Mouse (Mus musculus) embryo, embryonic 11.5 days (tissue): ENCODE results near the gene Cfap44.

Experiments used
- DNase-seq: peaks from one replicate; pipeline ENCODE4 v3.0.0-alpha.2; 2012; ENCODE audit warnings: low read depth, low spot score

Gene Cfap44

GRCm38 (mm10) chr16:44394577-44395243 is at the start of gene Cfap44:
TSS of gene Cfap44 (plus strand) at chr16:44394796.
- peak; percentile 88 for DNase-seq

GRCm38 (mm10) chr16:44347071-44347901 is 47.3 kb upstream of the Cfap44 start, which contains the start of gene Spice1:
TSS of gene Spice1 (plus strand) at chr16:44347121.
- DNase-seq: peak; percentile 84

GRCm38 (mm10) chr16:44349801-44350397 is 44.7 kb upstream of the Cfap44 start:
- DNase-seq: no peak

- no peak for DNase-seq
Observed at GRCm38 (mm10) chr16:44356291-44356690, 38.3 kb upstream of the Cfap44 start.

- DNase-seq: no peak
Observed at GRCm38 (mm10) chr16:44357571-44358268, 36.9 kb upstream of the Cfap44 start.

GRCm38 (mm10) chr16:44361921-44362890 is 32.4 kb upstream of the Cfap44 start:
- DNase-seq: no peak

- no peak for DNase-seq
Observed at GRCm38 (mm10) chr16:44365522-44365921, 29.1 kb upstream of the Cfap44 start.

GRCm38 (mm10) chr16:44375459-44375858 is 19.1 kb upstream of the Cfap44 start:
- DNase-seq: no peak

- no peak for DNase-seq
Observed at GRCm38 (mm10) chr16:44380006-44380405, 14.6 kb upstream of the Cfap44 start.

- no peak for DNase-seq
Observed at GRCm38 (mm10) chr16:44381578-44381977, 13.0 kb upstream of the Cfap44 start.

- no peak for DNase-seq
Observed at GRCm38 (mm10) chr16:44383549-44383948, 11.0 kb upstream of the Cfap44 start.

GRCm38 (mm10) chr16:44384251-44384650 is 10.3 kb upstream of the Cfap44 start:
- no peak for DNase-seq

GRCm38 (mm10) chr16:44391877-44392548 is 2.6 kb upstream of the Cfap44 start:
- peak; percentile 55 for DNase-seq

GRCm38 (mm10) chr16:44404933-44405332 is 10.3 kb downstream of the Cfap44 start:
- no peak for DNase-seq

GRCm38 (mm10) chr16:44407211-44407610 is 12.6 kb downstream of the Cfap44 start:
- DNase-seq: no peak

- no peak for DNase-seq
Observed at GRCm38 (mm10) chr16:44408290-44408689, 13.7 kb downstream of the Cfap44 start.

- DNase-seq: no peak
Observed at GRCm38 (mm10) chr16:44410176-44410575, 15.6 kb downstream of the Cfap44 start.

GRCm38 (mm10) chr16:44417596-44417995 is 23.0 kb downstream of the Cfap44 start:
- DNase-seq: no peak

GRCm38 (mm10) chr16:44421735-44422134 is 27.1 kb downstream of the Cfap44 start:
- no peak for DNase-seq

GRCm38 (mm10) chr16:44423499-44423898 is 28.9 kb downstream of the Cfap44 start:
- DNase-seq: no peak
